Mouse (Mus musculus): Measurements from ENCODE around the gene Greb1.

DNA sequence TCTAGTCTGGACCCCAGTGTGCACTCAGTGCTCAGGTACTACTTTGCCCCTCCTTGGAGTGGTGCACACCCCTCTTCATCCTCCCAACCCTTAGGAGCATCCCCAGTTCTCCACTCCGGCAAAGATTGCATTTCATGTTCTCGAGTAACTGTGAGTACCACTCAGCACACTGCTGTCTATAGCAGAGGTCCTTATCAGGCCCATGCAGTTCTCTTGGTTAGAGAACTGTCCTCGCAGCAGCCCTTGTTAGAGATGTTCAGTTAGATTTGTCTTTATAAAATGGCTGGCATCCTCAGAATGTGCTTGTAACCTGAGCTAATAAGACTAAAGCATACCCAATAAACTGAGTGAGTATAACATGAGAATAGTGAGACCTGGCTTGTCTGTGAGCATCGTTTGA is 16.5 kb upstream of the Greb1 start:
- TF ChIP-seq CTCF (IDR thresholded peaks at IDR 0.05; ENCODE audit: low read depth) (no peak), EP300 (optimal IDR thresholded peaks at IDR 0.05) (no peak)

Data from stomach, postnatal 0 days (tissue).